Mouse (Mus musculus): ENCODE data around the gene Ggact.

Ggact gene

GRCm38 (mm10) chr14:122898550-122898949, 15.0 kb downstream of the Ggact start:
- DNase-seq: no peak

DNA sequence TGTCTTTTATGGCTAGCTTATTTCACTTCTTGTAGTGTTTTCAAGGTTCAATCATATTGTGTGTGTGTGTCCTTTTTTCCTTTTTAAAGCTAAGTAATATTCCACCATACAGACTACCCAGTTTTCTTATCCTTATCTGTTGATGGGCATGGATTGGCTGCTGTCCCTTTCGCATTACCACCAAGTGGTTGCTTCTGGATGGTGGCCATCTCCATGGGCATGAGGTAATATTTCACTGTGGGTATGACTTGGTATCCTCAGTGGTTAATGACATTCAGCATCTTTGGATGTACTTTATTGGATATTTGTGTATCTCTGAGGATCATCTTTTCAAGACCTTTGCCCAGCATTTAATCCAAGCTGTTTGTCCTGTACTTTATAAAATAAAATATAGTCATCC, 17.5 kb downstream of the Ggact start:
- DNase-seq: no peak

GRCm38 (mm10) chr14:122891470-122891968, 22.0 kb downstream of the Ggact start:
- no peak for DNase-seq

DNA sequence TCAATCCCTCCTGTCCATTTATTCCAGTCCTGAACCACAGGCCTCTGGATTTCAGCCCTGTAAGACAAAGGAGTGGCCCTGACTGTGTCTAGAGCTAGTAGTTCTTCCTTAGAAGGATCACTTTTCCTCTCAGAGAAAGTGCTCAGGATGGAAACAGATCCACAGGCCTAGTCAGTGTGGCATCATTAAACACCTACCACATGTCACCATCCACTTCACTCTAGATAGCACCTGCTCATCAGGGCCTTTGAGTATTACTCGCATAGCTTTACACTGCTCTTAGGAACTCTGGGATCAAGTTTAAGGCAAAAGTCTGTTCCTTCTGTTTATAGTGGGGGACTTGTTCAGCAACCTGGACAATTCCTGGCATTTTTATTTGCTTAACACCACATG, 25.1 kb downstream of the Ggact start:
- DNase-seq: no peak

DNA sequence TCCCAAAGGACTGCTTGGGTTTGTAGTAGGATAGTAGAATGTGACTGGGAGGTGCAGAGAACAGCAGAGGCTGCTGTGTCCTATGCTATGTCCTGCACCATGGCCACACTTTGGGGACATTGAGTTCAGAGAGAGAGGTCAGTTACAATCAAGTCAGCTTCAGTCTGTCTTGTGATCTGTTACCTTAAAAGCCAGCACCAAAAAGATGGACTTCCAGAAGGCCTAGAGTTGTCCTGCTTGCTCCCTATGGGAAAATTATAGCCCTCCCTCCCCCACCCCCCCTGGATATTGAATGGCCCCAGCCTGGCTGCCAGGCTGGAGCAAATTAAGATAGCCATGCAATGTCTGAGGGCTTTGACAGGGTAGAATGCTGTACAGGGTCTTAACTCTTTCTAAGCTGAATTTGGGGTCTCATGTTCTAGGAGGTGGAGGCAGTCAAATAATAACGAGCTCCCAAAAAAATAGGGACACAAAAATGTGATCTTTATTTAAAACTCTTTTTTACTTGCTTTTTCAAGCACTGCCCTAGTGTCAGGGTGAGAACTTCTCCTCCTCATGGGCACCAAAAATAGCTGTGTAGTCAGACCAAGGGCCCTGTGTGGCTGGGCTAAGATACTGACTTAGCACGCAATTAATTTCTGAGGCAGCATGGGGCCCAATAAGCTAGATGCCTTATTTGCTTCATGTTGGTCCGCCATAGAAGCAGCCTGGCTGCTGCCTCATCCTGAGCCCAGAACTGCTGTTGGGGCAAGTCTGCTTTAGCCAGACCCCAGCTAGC, 25.7 kb downstream of the Ggact start:
- no peak for DNase-seq

DNA sequence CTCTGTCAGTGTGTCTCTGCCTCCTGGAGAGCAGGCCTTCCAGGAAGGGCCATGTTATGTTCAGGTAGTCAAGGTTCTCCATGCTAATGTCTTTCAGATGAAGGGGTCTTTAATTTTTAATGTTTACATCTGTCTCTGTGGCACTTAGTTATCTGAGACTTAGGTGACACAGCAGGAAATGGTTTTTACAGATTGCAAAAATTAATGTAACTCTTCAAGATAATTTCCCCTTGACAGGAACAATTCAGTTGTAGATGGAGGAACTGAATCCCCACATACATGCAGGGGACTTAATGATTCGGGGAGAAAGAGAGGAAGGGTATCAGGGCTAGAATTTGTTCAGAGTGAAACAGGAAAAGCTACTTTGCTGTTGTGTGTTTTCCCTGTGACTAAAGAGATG, 26.3 kb downstream of the Ggact start:
- DNase-seq: no peak

DNA sequence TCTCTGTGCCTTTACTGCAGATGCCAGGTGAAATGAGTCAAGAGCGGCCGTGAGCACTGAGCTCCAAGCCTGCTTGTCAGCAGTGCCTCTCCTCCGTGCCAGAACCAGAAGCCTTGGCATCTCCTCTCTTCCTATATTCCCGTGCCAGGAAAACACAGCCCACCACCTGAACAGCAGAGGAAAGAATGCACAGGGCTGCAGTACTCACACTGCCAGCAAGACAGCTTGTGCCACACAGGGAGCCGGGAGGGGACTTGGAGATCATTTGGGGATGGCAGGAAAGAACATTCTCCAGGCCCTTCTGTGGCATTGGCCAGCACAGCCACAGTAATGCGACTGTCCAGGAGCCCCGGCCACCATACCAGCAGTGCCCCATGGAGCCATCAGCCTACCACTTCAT, 27.7 kb downstream of the Ggact start:
- no peak for DNase-seq

DNA sequence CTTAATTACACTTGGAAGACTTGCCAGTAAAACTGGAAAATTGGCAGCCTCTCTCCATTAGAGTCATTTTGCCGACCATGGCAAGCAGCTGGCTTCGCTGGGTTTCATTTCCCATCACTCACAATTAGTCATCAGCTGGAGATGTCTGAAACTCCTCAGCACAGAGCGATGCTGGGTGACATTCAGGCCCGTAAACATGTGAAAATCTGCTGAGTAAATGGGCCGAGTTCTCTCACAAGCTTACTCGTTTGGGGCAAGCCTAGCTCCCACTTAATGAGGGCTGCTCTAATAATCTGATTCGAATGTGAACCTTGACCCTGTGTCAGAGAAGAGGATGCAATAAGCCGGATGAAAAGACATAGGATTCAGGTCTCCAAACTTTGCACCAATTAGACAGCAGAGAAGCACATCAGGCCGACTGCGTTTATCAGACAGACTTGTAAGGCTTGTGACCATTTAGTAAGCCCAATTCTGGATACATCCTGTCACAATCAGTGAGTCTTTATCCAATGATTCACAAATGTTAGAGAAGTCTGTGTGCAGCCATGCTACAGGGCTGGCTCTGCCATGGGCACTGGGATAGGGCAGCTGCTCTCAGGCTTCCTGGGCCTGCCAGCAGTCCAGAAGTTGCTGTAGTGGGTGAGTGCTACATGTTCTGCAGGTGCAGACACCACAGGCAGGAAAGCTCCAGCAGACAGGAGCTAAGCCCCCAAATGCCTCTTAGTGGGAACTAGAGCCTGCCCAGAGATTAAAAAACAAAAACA, 29.6 kb downstream of the Ggact start:
- peak in 1 of 2 experiments; percentile 14 for DNase-seq

- DNase-seq: no peak
These were observed 30.1 kb downstream of the Ggact start for GRCm38 (mm10) chr14:122883410-122883806.

GRCm38 (mm10) chr14:122882795-122883409, 30.7 kb downstream of the Ggact start:
- no peak for DNase-seq

GRCm38 (mm10) chr14:122882201-122882639, 31.3 kb downstream of the Ggact start:
- no peak for DNase-seq

DNA sequence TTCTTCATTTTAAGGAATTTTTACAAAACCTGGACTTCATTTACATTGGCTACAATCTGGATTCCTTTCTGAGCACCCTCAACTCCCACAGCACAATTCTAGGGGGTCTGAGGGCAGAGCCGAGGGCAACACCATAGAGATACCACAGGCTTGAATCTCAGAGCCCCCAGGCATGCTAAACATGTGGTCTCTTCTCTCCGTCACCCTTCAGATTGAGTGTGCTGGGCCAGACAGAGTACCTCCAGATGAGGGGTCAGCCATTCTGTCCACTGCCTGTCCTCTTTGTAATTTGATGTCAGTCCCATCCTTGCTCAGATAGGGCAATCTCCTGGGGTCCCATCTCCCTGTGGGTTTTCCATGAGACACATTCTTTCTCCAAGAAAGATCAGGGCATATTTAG, 31.9 kb downstream of the Ggact start:
- no peak for DNase-seq

DNA sequence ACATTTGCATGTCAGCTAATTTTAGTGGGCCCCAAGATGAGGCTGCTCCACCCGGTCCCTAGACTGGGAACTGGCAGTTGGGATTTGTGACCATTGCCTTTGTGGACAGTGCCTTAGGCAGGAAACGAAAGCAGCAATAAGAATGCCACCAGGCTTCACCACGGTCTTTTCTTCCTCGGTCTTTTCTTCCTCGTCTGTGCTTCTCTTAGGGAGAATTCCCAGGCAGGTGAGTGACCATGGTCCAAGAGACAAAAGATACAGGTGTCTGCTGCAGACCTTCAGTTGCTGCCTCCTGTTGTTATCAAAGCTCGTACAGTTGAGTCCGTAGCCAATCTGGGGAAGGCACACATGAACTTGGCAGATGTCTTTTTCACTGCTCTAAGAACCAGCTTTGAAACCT, 33.3 kb downstream of the Ggact start:
- no peak for DNase-seq

DNA sequence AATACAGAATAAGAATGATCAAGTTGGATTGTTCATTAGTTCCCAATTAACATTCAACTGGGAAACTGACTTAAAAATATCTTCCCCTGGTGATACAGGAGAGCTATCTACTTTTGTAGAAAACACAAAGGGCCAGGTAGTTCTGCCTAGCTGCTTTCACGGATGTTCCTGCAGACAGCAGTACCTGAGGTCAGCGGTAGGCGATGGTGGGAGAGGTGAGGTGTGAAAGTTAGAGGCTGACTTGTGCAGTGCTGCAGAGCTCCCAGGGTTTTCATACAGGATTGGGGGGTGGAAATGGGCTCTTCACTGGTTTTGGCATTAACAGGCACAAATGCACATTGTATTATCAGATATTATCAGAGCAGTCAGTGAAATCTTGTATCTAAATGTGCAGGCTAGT, 35.8 kb downstream of the Ggact start:
- no peak for DNase-seq

DNA sequence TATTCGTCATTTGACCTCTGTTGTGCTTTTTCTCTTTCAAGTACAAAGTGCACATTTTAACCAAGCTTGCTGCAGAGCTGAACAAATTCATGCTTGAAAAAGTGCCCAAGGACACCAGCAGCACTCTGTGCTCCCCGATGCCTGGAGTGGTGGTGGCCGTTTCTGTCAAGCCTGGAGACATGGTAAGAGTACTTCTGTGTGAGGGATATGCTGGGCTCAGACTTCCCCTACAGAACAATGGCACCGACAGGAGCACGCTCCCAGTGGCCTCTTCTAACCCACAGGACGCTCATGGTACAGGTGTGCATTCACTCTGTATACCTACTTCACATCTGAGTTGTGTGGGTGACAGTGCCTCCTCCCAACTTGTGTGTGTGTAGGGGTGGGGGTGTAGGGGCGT, 36.8 kb downstream of the Ggact start:
- DNase-seq: no peak

DNA sequence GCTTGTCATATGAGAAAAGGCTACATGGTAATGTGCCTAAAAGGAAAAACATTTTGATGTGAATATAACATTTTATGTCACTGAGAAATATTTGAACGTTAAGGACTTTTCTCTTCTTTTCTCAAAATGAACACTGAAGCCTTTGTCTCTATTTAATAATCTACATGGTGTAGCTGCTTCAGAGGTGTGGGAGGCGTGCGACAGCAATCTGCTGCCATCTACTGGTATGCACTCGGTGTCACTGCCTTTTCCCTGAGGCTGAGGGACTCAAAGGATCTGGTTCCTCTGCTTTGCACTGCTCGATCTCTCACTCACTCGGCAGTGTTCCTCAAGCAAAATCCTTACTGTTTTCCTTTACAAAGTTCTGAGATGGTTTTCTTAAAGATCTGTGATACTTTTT, 37.4 kb downstream of the Ggact start:
- DNase-seq: peak; percentile 68 to 75

- DNase-seq: no peak
These were observed 37.9 kb downstream of the Ggact start for GRCm38 (mm10) chr14:122875636-122876035.

GRCm38 (mm10) chr14:122875056-122875455, 38.5 kb downstream of the Ggact start:
- no peak for DNase-seq

DNA sequence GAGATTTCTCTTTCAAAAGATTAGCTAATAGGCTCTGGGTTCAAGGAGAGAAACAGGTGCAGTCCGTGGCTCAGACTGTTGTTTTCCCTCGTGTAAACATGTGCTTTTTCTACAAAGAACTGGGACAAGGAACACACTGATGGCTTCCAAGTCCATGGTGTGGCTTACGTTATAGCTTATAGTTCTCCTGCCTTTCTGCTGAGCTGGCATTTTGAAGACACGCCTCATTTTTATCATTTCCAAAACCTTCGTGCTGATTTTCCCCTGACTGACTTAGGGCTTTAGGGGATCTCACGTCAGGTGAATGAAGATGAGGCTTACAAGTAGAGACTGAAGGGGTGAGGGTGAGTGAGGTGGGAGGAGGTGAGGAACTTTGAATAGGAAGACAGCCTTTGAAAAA, 40.9 kb downstream of the Ggact start:
- DNase-seq: no peak

DNA sequence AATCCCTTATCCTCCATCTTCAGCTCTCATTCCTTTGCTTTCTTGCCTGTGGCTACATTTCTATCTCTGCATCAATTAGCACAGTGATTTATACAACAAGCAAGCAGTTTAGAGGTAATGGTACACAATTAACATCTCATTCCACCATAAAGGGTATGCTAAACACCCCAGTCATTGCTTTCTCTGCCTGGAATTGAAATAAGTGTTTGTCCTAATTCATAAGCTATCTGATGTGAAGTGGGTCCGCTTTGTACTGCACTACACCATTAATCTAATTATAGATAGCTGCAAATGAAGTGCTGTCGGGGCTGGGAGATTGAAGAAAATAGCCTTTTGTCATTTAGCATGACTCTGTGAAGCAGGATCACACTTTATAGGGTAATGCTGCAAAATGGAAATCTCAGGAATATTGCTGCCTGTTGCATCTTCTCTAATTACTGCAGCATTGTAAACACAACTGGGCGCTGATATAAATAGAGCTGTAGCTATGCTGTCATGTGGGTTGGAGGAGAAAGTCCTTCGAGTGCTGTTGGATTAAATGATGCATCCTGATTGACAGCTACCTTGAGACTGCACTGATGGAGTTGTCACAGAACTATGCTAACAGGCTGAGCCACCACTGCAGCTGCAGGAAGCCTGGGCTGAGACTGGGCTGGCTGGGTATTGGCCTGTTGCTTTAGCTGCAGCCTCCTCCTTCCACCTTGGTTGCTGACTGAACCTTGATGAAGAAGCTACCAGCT, 41.5 kb downstream of the Ggact start:
- no peak for DNase-seq

DNA sequence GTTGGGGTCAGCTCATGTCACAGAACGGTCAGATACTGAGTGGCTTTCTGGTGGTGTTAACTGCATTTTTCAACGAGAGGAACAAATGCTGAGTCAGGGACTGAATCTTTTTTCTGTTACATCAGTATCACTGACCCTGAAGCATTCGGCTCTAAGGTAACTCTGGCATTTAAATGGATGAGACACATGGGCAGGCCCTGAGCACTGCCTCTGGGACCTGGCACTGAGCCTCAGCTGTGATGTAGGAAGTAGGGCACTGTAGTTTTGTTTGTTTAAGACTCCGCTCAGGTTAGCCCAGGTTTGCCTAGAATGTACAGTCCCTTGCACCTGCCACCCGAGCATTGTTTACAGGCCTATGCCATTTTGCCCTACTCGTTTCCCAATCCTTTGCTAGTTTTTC, 43.7 kb downstream of the Ggact start:
- no peak for DNase-seq

DNA sequence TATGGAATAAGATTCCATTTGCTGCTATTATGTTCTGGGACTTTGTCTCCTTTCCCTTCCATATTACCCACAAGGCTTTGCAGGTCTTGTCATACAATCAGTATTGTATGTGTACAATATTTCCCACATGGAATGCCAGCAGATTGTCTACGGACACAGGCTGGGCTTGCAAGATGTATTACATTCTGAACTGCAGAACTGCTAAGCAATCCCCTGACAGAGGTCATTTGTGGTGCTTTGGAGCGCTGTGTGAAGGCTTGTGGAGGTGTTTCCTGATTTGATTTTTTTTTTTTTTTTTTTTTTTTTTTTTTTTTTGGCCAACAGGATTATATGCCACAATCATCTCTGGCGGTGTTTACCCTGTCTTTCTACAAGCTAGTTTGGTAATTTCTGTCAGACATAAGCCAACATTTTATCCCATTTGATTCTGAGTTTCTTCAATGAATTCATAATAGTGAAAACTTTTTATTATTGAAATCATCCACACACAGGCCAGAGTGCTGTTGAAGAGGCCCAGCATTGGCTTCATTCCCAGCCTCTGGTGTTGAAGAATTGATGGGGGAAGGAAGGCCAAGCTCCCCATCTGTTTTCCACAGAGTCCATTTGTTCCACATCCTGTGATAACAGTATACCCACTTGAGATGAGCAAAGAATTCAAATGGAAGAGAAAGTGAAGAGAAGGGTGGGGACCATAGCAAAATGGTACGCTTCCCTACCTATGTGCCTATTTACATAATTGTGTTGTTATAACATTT, 45.8 kb downstream of the Ggact start:
- DNase-seq: peak in 1 of 2 experiments; percentile 22

Data from lung, postnatal 4 days (tissue).